Mouse (Mus musculus): ENCODE results near the gene Wdfy2.

- TF ChIP-seq USF1 (IDR thresholded peaks at IDR 0.05; ENCODE audit: low read depth, low read length) (no peak), EP300 (IDR thresholded peaks at IDR 0.05; ENCODE audit: low read depth in 1 of 2, low read length in 2 of 2) (no peak), RAD21 (IDR thresholded peaks at IDR 0.05; ENCODE audit: low read depth, low read length) (no peak), ZMIZ1 (IDR thresholded peaks at IDR 0.05; ENCODE audit: low read depth, low read length) (no peak)
These were observed 17.8 kb downstream of the Wdfy2 start for GRCm38 (mm10) chr14:62855077-62855835.

Measured in MEL (cell line).